Mouse (Mus musculus) forebrain, embryonic 10.5 days (tissue): ENCODE measurements around the gene Galnt17. TPM values are rescaled to one million over a fixed set of nuclear protein-coding genes. Genes with fewer than 3 reads are reported as not detected.

Experiments used
- DNase-seq: peaks from one replicate; pipeline ENCODE4 v3.0.0-alpha.2; 2017; ENCODE audit warnings: low spot score; ENCODE audit errors: extremely low spot score
- H3K27ac ChIP-seq: fragments of 300-500 bp; sonication (generic); 2 replicates; pipeline ENCODE4 v1.5.1; 2016; ENCODE audit warnings: mild to moderate bottlenecking
- H3K27me3 ChIP-seq: fragments of 300-500 bp; sonication (generic); 2 replicates; pipeline ENCODE4 v1.6.1; 2016; ENCODE audit warnings: mild to moderate bottlenecking; ENCODE audit not compliant: poor library complexity, severe bottlenecking
- H3K36me3 ChIP-seq: fragments of 300-500 bp; sonication (generic); replicated peaks from 2 replicates; pipeline ENCODE4 v1.6.1; 2016; ENCODE audit warnings: mild to moderate bottlenecking, moderate library complexity
- H3K4me1 ChIP-seq: fragments of 300-500 bp; sonication (generic); 2 replicates; pipeline ENCODE4 v1.6.1; 2016
- H3K4me3 ChIP-seq: fragments of 300-500 bp; sonication (generic); 2 replicates; pipeline ENCODE4 v1.5.1; 2016; ENCODE audit warnings: mild to moderate bottlenecking, moderate library complexity
- H3K9me3 ChIP-seq: fragments of 300-500 bp; sonication (generic); 2 replicates; pipeline ENCODE4 v1.6.1; 2016; ENCODE audit warnings: mild to moderate bottlenecking, moderate library complexity
- WGBS: fragments of 180-500 bp; shearing (Covaris S2); methylation state at CpG from one replicate; pipeline ENCODE4 v1.1.7; 2016; 5-methylcytosine and 5-hydroxymethylcytosine counted together
- polyA plus RNA-seq: library from polyadenylated mRNA; unstranded; fragments of >200 nt; fragmentation: Nextera tagmentation; extraction: Ambion mirVana; gene quantifications from 2 replicates; pipeline ENCODE4 v1.2.1, GENCODE M21; 2016

The Galnt17 gene
- polyA plus RNA-seq, 1 experiment from 2014 or later: 0.98 TPM

DNA sequence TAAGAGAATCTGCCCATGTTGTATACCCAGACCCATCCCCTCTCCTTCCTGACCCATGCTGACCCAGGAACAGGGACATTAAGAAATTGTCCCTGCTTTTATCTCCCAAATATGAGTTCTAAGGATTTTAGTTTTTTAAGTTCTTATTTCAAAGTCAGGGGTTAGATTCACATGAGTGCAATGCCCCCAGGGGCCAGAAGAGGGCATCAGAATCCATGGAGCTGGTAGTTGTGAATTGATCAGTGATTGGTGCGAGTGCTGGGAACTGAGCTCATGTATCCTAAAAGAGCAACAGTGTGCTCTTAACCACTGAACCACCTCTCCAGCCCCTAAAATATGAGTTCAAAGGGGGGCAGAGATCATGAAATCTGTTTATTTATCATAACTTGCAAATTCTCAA, 438.4 kb downstream of the Galnt17 start:
- Histone ChIP-seq H3K27ac (no peak overlapping the region), H3K36me3 (no peaks in the 10 kb centered on the region), H3K4me3 (no peak overlapping the region), H3K27me3 (no peaks in the 10 kb centered on the region), H3K4me1 (no peaks in the 10 kb centered on the region), H3K9me3 (peaks cover 3% of the 10 kb centered on the region; the same call in 1 of the 2 replicates)
- DNase-seq: no peak
- WGBS: 67% methylated on average over 1 of the region's 1 CpGs

GRCm38 (mm10) chr5:130862302-130862701, 446.0 kb downstream of the Galnt17 start:
- no peaks in the 10 kb centered on the region for H3K4me1 ChIP-seq
- no peak overlapping the region for H3K4me3 ChIP-seq
- no peaks in the 10 kb centered on the region for H3K36me3 ChIP-seq
- no peaks in the 10 kb centered on the region for H3K9me3 ChIP-seq
- DNase-seq: no peak
- H3K27ac ChIP-seq: no peak overlapping the region
- 62% methylated on average over 5 of the region's 5 CpGs for whole genome bisulfite sequencing
- no peaks in the 10 kb centered on the region for H3K27me3 ChIP-seq

DNA sequence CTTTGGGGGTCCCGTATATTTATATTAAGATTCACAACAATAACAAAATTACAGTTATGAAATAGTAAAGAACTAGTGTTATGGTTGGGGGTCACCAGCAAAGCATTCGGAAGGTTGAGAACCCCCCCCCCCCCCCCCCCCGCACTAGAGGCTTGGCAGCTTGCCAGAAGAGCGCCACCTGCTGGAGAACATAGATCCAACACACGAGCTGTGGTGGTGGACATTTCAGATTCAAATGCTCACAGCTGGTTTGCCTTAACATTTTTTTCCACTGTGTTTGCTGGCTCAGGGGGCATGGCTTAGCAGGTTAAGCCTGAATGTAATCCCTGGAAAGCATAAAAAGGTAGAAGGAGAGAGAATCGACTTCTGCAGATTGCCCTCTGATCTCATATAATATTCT, 448.6 kb downstream of the Galnt17 start:
- DNase-seq: no peak
- WGBS: 44% methylated on average over 6 of the region's 6 CpGs
- H3K9me3 ChIP-seq: no peaks in the 10 kb centered on the region

DNA sequence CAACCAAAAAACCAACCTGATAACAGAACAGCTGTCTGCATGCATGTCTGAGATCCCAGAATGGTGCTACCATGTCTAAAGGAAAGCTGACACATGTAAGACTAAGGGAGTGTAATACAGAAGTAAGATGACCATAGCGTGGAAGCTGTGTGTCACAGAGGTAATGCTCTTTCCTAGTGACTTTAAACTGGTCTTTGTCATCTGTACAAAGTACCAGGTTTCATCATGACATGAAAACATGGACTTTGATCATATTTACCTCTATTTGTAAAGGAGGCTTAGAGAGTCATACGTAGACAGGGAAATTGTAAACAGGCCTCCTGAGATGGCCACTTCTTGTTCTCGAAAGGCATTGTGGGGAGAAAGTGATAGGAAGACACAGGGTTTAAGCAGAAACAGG, 449.6 kb downstream of the Galnt17 start:
- 86% methylated on average over 3 of the region's 3 CpGs for WGBS
- Histone ChIP-seq H3K27ac (no peak overlapping the region), H3K4me1 (no peaks in the 10 kb centered on the region), H3K36me3 (no peaks in the 10 kb centered on the region), H3K4me3 (no peak overlapping the region), H3K27me3 (no peaks in the 10 kb centered on the region), H3K9me3 (no peaks in the 10 kb centered on the region)
- no peak for DNase-seq

More for the DNA sequence above, 448.6 kb downstream of the Galnt17 start:
- H3K27me3 ChIP-seq: no peaks in the 10 kb centered on the region
- no peak overlapping the region for H3K4me3 ChIP-seq
- no peak overlapping the region for H3K27ac ChIP-seq
- H3K4me1 ChIP-seq: no peaks in the 10 kb centered on the region
- no peaks in the 10 kb centered on the region for H3K36me3 ChIP-seq

GRCm38 (mm10) chr5:130858148-130858547, 450.1 kb downstream of the Galnt17 start:
- Histone ChIP-seq H3K4me1 (no peaks in the 10 kb centered on the region), H3K27me3 (no peaks in the 10 kb centered on the region), H3K9me3 (no peaks in the 10 kb centered on the region), H3K36me3 (no peaks in the 10 kb centered on the region), H3K27ac (no peak overlapping the region), H3K4me3 (no peak overlapping the region)
- 25% methylated on average over 8 of the region's 8 CpGs for WGBS
- peak; percentile 46 for DNase-seq

GRCm38 (mm10) chr5:130854430-130854829, 453.9 kb downstream of the Galnt17 start:
- H3K36me3 ChIP-seq: no peaks in the 10 kb centered on the region
- DNase-seq: no peak

DNA sequence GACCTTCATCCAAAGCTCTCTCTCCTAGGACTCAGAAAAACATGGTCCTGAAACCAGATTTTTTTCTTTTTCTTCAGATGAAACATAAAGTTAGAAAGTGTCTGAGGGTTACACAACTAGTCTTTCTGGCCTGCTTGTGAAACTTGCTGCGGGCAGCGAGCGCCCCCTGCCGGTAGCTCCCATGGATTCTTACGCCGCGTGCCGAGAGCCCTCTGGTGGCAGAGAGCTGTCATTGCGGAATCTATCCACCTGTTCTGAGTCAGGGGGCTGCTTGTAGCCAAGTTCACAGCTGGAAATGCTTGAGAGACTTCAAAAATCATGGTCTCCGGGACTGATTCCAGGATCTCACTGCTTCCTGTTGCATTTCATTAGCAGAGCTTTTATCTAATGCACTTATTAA, 454.9 kb downstream of the Galnt17 start:
- Histone ChIP-seq H3K4me3 (no peak overlapping the region), H3K9me3 (no peaks in the 10 kb centered on the region), H3K27ac (no peak overlapping the region), H3K36me3 (no peaks in the 10 kb centered on the region), H3K4me1 (peaks cover 8% of the 10 kb centered on the region), H3K27me3 (no peaks in the 10 kb centered on the region)
- WGBS: under 1% methylated on average over 10 of the region's 10 CpGs
- DNase-seq: peak; percentile 86

More at GRCm38 (mm10) chr5:130854430-130854829, 453.9 kb downstream of the Galnt17 start:
- Histone ChIP-seq H3K27me3 (no peaks in the 10 kb centered on the region), H3K4me1 (peaks cover 8% of the 10 kb centered on the region), H3K27ac (no peak overlapping the region), H3K4me3 (no peak overlapping the region), H3K9me3 (no peaks in the 10 kb centered on the region)
- 90% methylated on average over 7 of the region's 7 CpGs for WGBS

DNA sequence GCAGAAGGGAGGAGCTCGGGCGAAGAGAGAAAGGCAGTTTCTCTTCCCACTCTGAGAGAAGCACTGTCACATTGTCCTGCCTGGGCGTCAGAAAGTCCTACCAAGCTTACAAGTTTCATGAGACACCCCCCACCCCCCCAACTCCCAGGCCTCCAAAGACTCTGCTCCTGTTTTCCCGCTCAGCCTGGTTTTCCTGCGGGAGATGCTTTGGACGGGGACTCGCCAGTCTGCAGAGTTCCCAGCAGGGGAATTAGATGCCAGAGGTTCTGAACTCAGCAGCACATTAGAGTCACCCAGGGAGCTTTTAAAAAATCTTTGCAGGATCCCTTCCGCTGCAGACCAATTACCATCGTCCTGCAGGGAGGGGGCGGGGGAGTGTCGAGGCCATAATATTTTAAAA, 456.1 kb downstream of the Galnt17 start:
- Histone ChIP-seq H3K4me3 (peak overlapping the region; percentile 38; the same call in 1 of the 2 replicates), H3K4me1 (peaks cover 8% of the 10 kb centered on the region), H3K27me3 (no peaks in the 10 kb centered on the region), H3K9me3 (no peaks in the 10 kb centered on the region), H3K27ac (peak overlapping the region; percentile 75), H3K36me3 (no peaks in the 10 kb centered on the region)
- DNase-seq: no peak
- WGBS: 15% methylated on average over 11 of the region's 11 CpGs

DNA sequence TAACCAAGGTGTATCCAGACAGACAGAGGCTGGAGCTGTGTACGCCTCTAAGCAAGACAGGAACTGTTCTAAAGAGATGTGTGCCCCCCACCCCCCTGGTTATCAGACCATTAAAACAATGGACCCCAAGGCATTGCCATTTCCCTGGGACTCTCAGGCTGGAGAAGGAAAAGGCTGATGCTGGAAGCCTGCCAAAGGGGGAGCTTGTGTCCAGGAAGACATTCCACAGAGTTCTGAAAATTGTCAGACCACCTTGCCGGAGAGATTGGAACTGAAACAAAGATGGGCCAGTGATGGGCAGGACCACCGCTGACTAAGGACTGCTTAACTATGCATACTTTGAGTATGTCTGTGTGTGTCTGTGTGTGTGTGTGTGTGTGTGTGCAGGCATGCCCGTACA, 458.7 kb downstream of the Galnt17 start:
- H3K4me3 ChIP-seq: no peak overlapping the region
- H3K36me3 ChIP-seq: no peaks in the 10 kb centered on the region
- H3K27me3 ChIP-seq: no peaks in the 10 kb centered on the region
- H3K27ac ChIP-seq: no peak overlapping the region
- H3K9me3 ChIP-seq: no peaks in the 10 kb centered on the region
- peaks cover 8% of the 10 kb centered on the region for H3K4me1 ChIP-seq
- 94% methylated on average over 4 of the region's 4 CpGs for WGBS
- no peak for DNase-seq

DNA sequence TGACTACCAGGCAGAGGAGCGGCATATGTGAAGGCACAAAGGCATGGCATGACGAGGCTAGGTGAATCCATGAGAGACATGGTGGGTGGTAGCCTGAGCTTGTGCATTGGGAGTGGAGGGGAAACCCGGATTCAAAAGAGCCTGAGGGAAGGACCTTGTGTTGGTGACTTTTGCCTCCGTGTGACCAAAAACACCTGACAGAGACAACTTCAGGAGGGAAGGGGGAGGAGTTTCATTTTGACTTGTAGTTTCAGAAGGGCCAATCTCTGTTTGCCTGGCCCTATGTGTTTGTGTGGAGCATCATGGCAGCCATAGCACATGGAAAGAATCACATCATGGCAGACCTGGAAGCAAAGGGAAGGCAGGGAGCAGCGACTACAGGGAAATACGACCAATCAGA, 459.7 kb downstream of the Galnt17 start:
- peaks cover 8% of the 10 kb centered on the region for H3K4me1 ChIP-seq
- no peaks in the 10 kb centered on the region for H3K9me3 ChIP-seq
- no peaks in the 10 kb centered on the region for H3K27me3 ChIP-seq
- H3K27ac ChIP-seq: no peak overlapping the region
- no peaks in the 10 kb centered on the region for H3K36me3 ChIP-seq
- WGBS: 89% methylated on average over 6 of the region's 6 CpGs
- H3K4me3 ChIP-seq: no peak overlapping the region
- DNase-seq: no peak

DNA sequence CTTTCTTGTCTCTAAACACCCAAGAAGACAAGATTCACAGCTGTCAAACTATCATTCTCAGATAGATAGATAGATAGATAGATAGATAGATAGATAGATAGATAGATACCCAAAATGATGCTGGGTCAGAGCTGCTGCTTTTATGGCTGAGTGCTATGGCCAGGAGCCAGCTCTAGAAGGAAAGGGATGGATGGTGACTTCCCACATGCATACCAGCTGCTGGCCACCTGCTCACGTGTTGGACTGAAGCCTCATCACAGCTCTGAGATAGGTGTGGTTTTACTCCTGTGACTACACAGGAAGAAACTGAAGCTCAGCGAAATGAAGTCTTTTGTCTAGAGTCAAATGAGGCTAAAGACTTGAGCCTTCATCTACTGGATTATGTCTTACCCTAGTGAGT, 482.5 kb downstream of the Galnt17 start:
- DNase-seq: no peak
- WGBS: 85% methylated on average over 2 of the region's 2 CpGs

More for the DNA sequence above, 482.5 kb downstream of the Galnt17 start:
- no peaks in the 10 kb centered on the region for H3K27me3 ChIP-seq
- no peaks in the 10 kb centered on the region for H3K4me1 ChIP-seq
- H3K36me3 ChIP-seq: no peaks in the 10 kb centered on the region
- H3K9me3 ChIP-seq: 0 out of 2 replicates have a peak, but pooled peaks cover 3% of the 10 kb centered on the region
- no peak overlapping the region for H3K4me3 ChIP-seq
- no peak overlapping the region for H3K27ac ChIP-seq
